Mouse (Mus musculus): ENCODE measurements around the gene Krt88. TPM values are rescaled to one million over a fixed set of nuclear protein-coding genes. Genes with fewer than 3 reads are reported as not detected.

Gene Krt88
- polyA plus RNA-seq, 1 experiment, result not detected

GRCm38 (mm10) chr15:101438555-101438954, 9.0 kb upstream of the Krt88 start, which contains the start of gene Krt87:
Krt87 (minus strand) TSS chr15:101438804.
- no peaks in the 10 kb centered on the region for H3K4me1 ChIP-seq (ENCODE audit: control insufficient read depth, insufficient read depth, low read length)
- H3K4me3 ChIP-seq (replicated peaks; ENCODE audit: extremely low read depth, low read depth, low read length), result no peak within 1 kb of the TSS
- WGBS, result 6% methylated on average over 34 of the region's 34 CpGs
- no peak for TF ChIP-seq CTCF (IDR thresholded peaks at IDR 0.05; ENCODE audit: insufficient read depth, low read length)
- no peak for TF ChIP-seq POLR2A (IDR thresholded peaks at IDR 0.05; ENCODE audit: borderline replicate concordance, extremely low read depth, low read depth, low read length)
- DNase-seq, result no peak

- Histone ChIP-seq H3K4me3 (replicated peaks; ENCODE audit: extremely low read depth, low read depth, low read length) (no peak overlapping the region), H3K4me1 (ENCODE audit: control insufficient read depth, insufficient read depth, low read length) (no peaks in the 10 kb centered on the region)
- TF ChIP-seq CTCF (IDR thresholded peaks at IDR 0.05; ENCODE audit: insufficient read depth, low read length) (no peak), POLR2A (IDR thresholded peaks at IDR 0.05; ENCODE audit: borderline replicate concordance, extremely low read depth, low read depth, low read length) (no peak)
- no peak for DNase-seq
- 72% methylated on average over 4 of the region's 4 CpGs for WGBS
Measured at GRCm38 (mm10) chr15:101440837-101441236, 6.7 kb upstream of the Krt88 start.

GRCm38 (mm10) chr15:101446572-101446971, 972 bp upstream of the Krt88 start:
- TF ChIP-seq CTCF (IDR thresholded peaks at IDR 0.05; ENCODE audit: insufficient read depth, low read length) (no peak), POLR2A (IDR thresholded peaks at IDR 0.05; ENCODE audit: borderline replicate concordance, extremely low read depth, low read depth, low read length) (no peak)
- Histone ChIP-seq H3K4me3 (replicated peaks; ENCODE audit: extremely low read depth, low read depth, low read length) (no peak overlapping the region), H3K4me1 (ENCODE audit: control insufficient read depth, insufficient read depth, low read length) (no peaks in the 10 kb centered on the region)
- 58% methylated on average over 11 of the region's 11 CpGs for WGBS
- no peak for DNase-seq

GRCm38 (mm10) chr15:101453093-101453736, 5.7 kb downstream of the Krt88 start:
- DNase-seq, result peak; percentile 83
- TF ChIP-seq POLR2A (IDR thresholded peaks at IDR 0.05; ENCODE audit: borderline replicate concordance, extremely low read depth, low read depth, low read length), result no peak
- TF ChIP-seq CTCF (IDR thresholded peaks at IDR 0.05; ENCODE audit: insufficient read depth, low read length), result peak; percentile 76
- 8% methylated on average over 13 of the region's 13 CpGs for WGBS
- Histone ChIP-seq H3K4me3 (replicated peaks; ENCODE audit: extremely low read depth, low read depth, low read length) (no peak overlapping the region), H3K4me1 (ENCODE audit: control insufficient read depth, insufficient read depth, low read length) (no peaks in the 10 kb centered on the region)

GRCm38 (mm10) chr15:101454774-101455173, 7.2 kb downstream of the Krt88 start:
- Histone ChIP-seq H3K4me3 (replicated peaks; ENCODE audit: extremely low read depth, low read depth, low read length) (no peak overlapping the region), H3K4me1 (ENCODE audit: control insufficient read depth, insufficient read depth, low read length) (no peaks in the 10 kb centered on the region)
- 74% methylated on average over 8 of the region's 8 CpGs for WGBS
- no peak for TF ChIP-seq CTCF (IDR thresholded peaks at IDR 0.05; ENCODE audit: insufficient read depth, low read length)
- no peak for TF ChIP-seq POLR2A (IDR thresholded peaks at IDR 0.05; ENCODE audit: borderline replicate concordance, extremely low read depth, low read depth, low read length)
- no peak for DNase-seq

GRCm38 (mm10) chr15:101455292-101455691, 7.7 kb downstream of the Krt88 start:
- Histone ChIP-seq H3K4me1 (ENCODE audit: control insufficient read depth, insufficient read depth, low read length) (no peaks in the 10 kb centered on the region), H3K4me3 (replicated peaks; ENCODE audit: extremely low read depth, low read depth, low read length) (no peak overlapping the region)
- WGBS, result 65% methylated on average over 2 of the region's 2 CpGs
- no peak for TF ChIP-seq POLR2A (IDR thresholded peaks at IDR 0.05; ENCODE audit: borderline replicate concordance, extremely low read depth, low read depth, low read length)
- no peak for TF ChIP-seq CTCF (IDR thresholded peaks at IDR 0.05; ENCODE audit: insufficient read depth, low read length)
- DNase-seq, result no peak

GRCm38 (mm10) chr15:101455891-101456290, 8.3 kb downstream of the Krt88 start:
- DNase-seq, result no peak

GRCm38 (mm10) chr15:101458361-101458930, 10.9 kb downstream of the Krt88 start:
- H3K4me1 ChIP-seq (ENCODE audit: control insufficient read depth, insufficient read depth, low read length), result no peaks in the 10 kb centered on the region
- TF ChIP-seq CTCF (IDR thresholded peaks at IDR 0.05; ENCODE audit: insufficient read depth, low read length) (no peak), POLR2A (IDR thresholded peaks at IDR 0.05; ENCODE audit: borderline replicate concordance, extremely low read depth, low read depth, low read length) (no peak)
- WGBS, result 55% methylated on average over 16 of the region's 16 CpGs
- H3K4me3 ChIP-seq (replicated peaks; ENCODE audit: extremely low read depth, low read depth, low read length), result no peak overlapping the region
- no peak for DNase-seq

More at GRCm38 (mm10) chr15:101455891-101456290, 8.3 kb downstream of the Krt88 start:
- TF ChIP-seq POLR2A (IDR thresholded peaks at IDR 0.05; ENCODE audit: borderline replicate concordance, extremely low read depth, low read depth, low read length) (no peak), CTCF (IDR thresholded peaks at IDR 0.05; ENCODE audit: insufficient read depth, low read length) (no peak)
- Histone ChIP-seq H3K4me1 (ENCODE audit: control insufficient read depth, insufficient read depth, low read length) (no peaks in the 10 kb centered on the region), H3K4me3 (replicated peaks; ENCODE audit: extremely low read depth, low read depth, low read length) (no peak overlapping the region)
- 92% methylated on average over 6 of the region's 6 CpGs for WGBS

GRCm38 (mm10) chr15:101459283-101459682, 11.7 kb downstream of the Krt88 start:
- WGBS, result 81% methylated on average over 14 of the region's 14 CpGs
- DNase-seq, result no peak
- no peaks in the 10 kb centered on the region for H3K4me1 ChIP-seq (ENCODE audit: control insufficient read depth, insufficient read depth, low read length)
- no peak overlapping the region for H3K4me3 ChIP-seq (replicated peaks; ENCODE audit: extremely low read depth, low read depth, low read length)
- TF ChIP-seq POLR2A (IDR thresholded peaks at IDR 0.05; ENCODE audit: borderline replicate concordance, extremely low read depth, low read depth, low read length) (no peak), CTCF (IDR thresholded peaks at IDR 0.05; ENCODE audit: insufficient read depth, low read length) (no peak)

GRCm38 (mm10) chr15:101463651-101464050, 16.1 kb downstream of the Krt88 start, which contains the start of gene Krt81:
Krt81 (minus strand) TSS chr15:101463751.
- WGBS, result 79% methylated on average over 13 of the region's 13 CpGs
- no peak for TF ChIP-seq POLR2A (IDR thresholded peaks at IDR 0.05; ENCODE audit: borderline replicate concordance, extremely low read depth, low read depth, low read length)
- TF ChIP-seq CTCF (IDR thresholded peaks at IDR 0.05; ENCODE audit: insufficient read depth, low read length), result no peak
- Histone ChIP-seq H3K4me3 (replicated peaks; ENCODE audit: extremely low read depth, low read depth, low read length) (no peak within 1 kb of the TSS), H3K4me1 (ENCODE audit: control insufficient read depth, insufficient read depth, low read length) (no peaks in the 10 kb centered on the region)
- DNase-seq, result no peak

All from lung, adult 2 months (tissue).